Mouse (Mus musculus): ENCODE data around the gene Faxc. TPM values are rescaled to one million over a fixed set of nuclear protein-coding genes. Genes with fewer than 3 reads are reported as not detected.

The Faxc gene
- polyA plus RNA-seq, 1 experiment from 2014 or later, result 0.47 TPM

DNA sequence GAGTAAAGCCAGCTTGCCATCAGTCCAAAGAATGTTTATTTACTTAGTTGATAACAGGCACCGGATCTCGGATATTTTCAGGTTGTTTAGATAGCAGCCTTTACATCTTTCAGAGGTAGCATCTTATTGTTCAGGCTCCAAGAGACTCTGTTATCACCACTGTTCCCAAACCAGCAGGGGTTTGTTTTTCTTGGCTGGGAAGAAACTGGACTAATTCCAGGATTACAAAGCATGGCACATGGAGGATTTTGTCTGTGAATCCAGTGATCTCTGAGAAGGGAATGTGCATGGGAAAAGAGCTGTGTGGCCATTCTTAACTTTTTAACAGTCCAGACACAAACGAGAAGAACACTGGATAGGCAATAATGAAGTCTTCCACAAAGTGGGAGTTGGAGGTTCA is 43.0 kb downstream of the Faxc start:
- DNase-seq (ENCODE audit: low spot score) (no peak), ATAC-seq (no peak)
- no peak overlapping the region for H3K4me2 ChIP-seq (replicated peaks; ENCODE audit: low read depth, low read length)
- H3K27me3 ChIP-seq (replicated peaks; ENCODE audit: insufficient read depth, low read length), result no peaks in the 10 kb centered on the region
- 23% methylated on average over 3 of the region's 3 CpGs for WGBS
- TF ChIP-seq EP300 (IDR thresholded peaks at IDR 0.05) (no peak), CTCF (IDR thresholded peaks at IDR 0.05) (no peak)
- H3K4me3 ChIP-seq (ENCODE audit: low read depth, low read length), result no peak overlapping the region
- no peaks in the 10 kb centered on the region for H3K36me3 ChIP-seq (ENCODE audit: insufficient read depth, low read length)
- no peaks in the 10 kb centered on the region for H3K9me3 ChIP-seq (ENCODE audit: low read length)
- H3K4me1 ChIP-seq (ENCODE audit: insufficient read depth, low read depth, low read length), result no peaks in the 10 kb centered on the region
- H3K27ac ChIP-seq (ENCODE audit: low read length), result no peak overlapping the region
- H3K9ac ChIP-seq (replicated peaks; ENCODE audit: low read depth), result no peak overlapping the region

DNA sequence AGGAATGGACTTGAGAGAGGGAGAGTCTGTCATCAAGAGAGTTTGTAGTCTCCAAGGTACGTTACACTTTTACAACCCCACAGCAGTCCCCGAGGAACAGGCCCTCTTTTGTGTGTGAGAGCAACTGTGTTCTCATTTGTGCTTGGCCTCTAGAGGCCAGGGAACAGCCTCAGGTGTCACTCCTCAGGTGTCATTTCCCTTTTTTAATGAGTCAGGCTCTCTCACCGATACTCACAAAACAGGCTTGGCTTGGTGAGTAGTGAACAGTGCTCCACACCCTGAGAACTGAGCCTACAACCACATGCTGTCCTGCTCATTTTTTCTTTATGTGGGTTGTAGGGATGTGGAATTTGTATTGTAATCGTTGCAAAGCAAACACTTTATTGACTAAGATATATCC is 49.3 kb downstream of the Faxc start:
- no peak overlapping the region for H3K27ac ChIP-seq (ENCODE audit: low read length)
- ATAC-seq (no peak), DNase-seq (ENCODE audit: low spot score) (no peak)
- TF ChIP-seq EP300 (IDR thresholded peaks at IDR 0.05), result no peak
- 69% methylated on average over 4 of the region's 4 CpGs for WGBS
- no peak overlapping the region for H3K9ac ChIP-seq (replicated peaks; ENCODE audit: low read depth)
- H3K4me1 ChIP-seq (ENCODE audit: insufficient read depth, low read depth, low read length), result no peaks in the 10 kb centered on the region
- H3K36me3 ChIP-seq (ENCODE audit: insufficient read depth, low read length), result no peaks in the 10 kb centered on the region
- no peak overlapping the region for H3K4me3 ChIP-seq (ENCODE audit: low read depth, low read length)
- H3K9me3 ChIP-seq (ENCODE audit: low read length), result no peaks in the 10 kb centered on the region
- no peak overlapping the region for H3K4me2 ChIP-seq (replicated peaks; ENCODE audit: low read depth, low read length)
- no peaks in the 10 kb centered on the region for H3K27me3 ChIP-seq (replicated peaks; ENCODE audit: insufficient read depth, low read length)

DNA sequence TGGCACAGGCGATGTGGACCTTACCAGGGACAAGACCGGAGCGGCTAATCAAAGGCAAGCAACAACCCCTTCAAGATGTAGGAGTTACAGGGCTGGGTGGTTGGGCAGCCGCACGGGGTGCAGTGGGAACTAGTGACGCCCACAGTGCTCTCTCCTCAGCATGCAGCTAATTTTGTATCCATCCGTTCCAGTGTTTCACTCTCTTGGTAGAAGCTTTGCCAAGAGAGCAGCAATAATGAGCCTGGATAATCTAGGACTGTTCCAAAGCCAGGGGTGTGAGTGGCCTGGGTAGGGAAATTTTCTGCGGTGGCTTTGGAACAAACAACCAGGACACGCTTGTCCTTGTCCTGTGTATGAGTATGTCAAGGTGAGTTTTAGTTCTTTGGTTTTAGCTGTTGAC is 51.3 kb downstream of the Faxc start:
- H3K27ac ChIP-seq (ENCODE audit: low read length), result no peak overlapping the region
- H3K4me1 ChIP-seq (ENCODE audit: insufficient read depth, low read depth, low read length), result no peaks in the 10 kb centered on the region
- DNase-seq (ENCODE audit: low spot score) (no peak), ATAC-seq (no peak)
- no peaks in the 10 kb centered on the region for H3K9me3 ChIP-seq (ENCODE audit: low read length)
- no peak overlapping the region for H3K4me3 ChIP-seq (ENCODE audit: low read depth, low read length)
- H3K4me2 ChIP-seq (replicated peaks; ENCODE audit: low read depth, low read length), result no peak overlapping the region
- H3K36me3 ChIP-seq (ENCODE audit: insufficient read depth, low read length), result no peaks in the 10 kb centered on the region
- 95% methylated on average over 9 of the region's 9 CpGs for WGBS
- no peak overlapping the region for H3K9ac ChIP-seq (replicated peaks; ENCODE audit: low read depth)
- TF ChIP-seq EP300 (IDR thresholded peaks at IDR 0.05) (no peak), CTCF (IDR thresholded peaks at IDR 0.05) (no peak)
- H3K27me3 ChIP-seq (replicated peaks; ENCODE audit: insufficient read depth, low read length), result no peaks in the 10 kb centered on the region

DNA sequence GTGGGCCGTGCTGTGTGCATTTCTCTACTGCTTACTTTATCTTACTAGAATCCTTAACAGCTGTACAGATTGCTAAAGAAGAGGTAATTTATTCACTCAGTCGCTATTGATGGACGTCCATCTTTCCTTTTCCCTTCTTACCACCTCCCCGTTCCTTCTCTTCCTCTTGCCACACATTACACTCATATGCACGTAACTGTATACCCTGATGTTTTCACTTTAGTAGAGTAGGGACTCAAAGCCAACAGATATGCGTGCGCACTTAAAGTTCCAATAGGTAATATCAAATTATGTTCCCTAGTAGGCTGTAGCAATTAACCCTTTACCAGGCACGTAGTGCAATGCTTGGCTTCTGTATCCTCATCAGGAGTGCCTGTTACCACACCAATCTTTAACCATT is 55.7 kb downstream of the Faxc start:
- no peaks in the 10 kb centered on the region for H3K9me3 ChIP-seq (ENCODE audit: low read length)
- H3K27me3 ChIP-seq (replicated peaks; ENCODE audit: insufficient read depth, low read length), result no peaks in the 10 kb centered on the region
- TF ChIP-seq CTCF (IDR thresholded peaks at IDR 0.05) (no peak), EP300 (IDR thresholded peaks at IDR 0.05) (no peak)
- H3K36me3 ChIP-seq (ENCODE audit: insufficient read depth, low read length), result no peaks in the 10 kb centered on the region
- no peak overlapping the region for H3K9ac ChIP-seq (replicated peaks; ENCODE audit: low read depth)
- no peaks in the 10 kb centered on the region for H3K4me1 ChIP-seq (ENCODE audit: insufficient read depth, low read depth, low read length)
- no peak overlapping the region for H3K4me3 ChIP-seq (ENCODE audit: low read depth, low read length)
- no peak for DNase-seq (ENCODE audit: low spot score)
- 78% methylated on average over 8 of the region's 8 CpGs for WGBS
- no peak overlapping the region for H3K27ac ChIP-seq (ENCODE audit: low read length)
- H3K4me2 ChIP-seq (replicated peaks; ENCODE audit: low read depth, low read length), result no peak overlapping the region
- no peak for ATAC-seq

DNA sequence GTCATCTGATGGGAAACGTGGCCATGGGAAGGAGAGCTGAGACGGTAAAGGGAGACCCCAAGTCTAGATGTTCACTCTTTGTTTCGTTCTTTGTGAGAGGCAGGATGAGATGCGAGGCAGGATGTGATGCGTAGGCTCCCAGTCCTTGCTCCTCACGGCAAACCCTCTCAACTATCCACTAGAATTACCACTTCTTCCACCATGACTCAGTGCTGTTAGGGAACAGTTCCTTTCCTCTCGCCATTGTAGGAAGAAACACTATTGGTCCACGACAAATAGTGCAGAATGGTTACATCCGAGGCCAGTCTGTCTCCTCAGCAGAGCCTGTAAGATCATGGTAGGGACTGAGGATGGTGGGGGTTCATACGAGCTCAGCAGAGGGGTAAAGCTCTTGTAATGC is 56.3 kb downstream of the Faxc start:
- H3K36me3 ChIP-seq (ENCODE audit: insufficient read depth, low read length), result no peaks in the 10 kb centered on the region
- 80% methylated on average over 10 of the region's 10 CpGs for WGBS
- no peak overlapping the region for H3K27ac ChIP-seq (ENCODE audit: low read length)
- DNase-seq (ENCODE audit: low spot score) (no peak), ATAC-seq (no peak)
- H3K4me1 ChIP-seq (ENCODE audit: insufficient read depth, low read depth, low read length), result no peaks in the 10 kb centered on the region
- no peak overlapping the region for H3K4me3 ChIP-seq (ENCODE audit: low read depth, low read length)
- H3K9me3 ChIP-seq (ENCODE audit: low read length), result no peaks in the 10 kb centered on the region
- TF ChIP-seq EP300 (IDR thresholded peaks at IDR 0.05) (no peak), CTCF (IDR thresholded peaks at IDR 0.05) (no peak)
- no peaks in the 10 kb centered on the region for H3K27me3 ChIP-seq (replicated peaks; ENCODE audit: insufficient read depth, low read length)
- H3K4me2 ChIP-seq (replicated peaks; ENCODE audit: low read depth, low read length), result no peak overlapping the region
- H3K9ac ChIP-seq (replicated peaks; ENCODE audit: low read depth), result no peak overlapping the region

DNA sequence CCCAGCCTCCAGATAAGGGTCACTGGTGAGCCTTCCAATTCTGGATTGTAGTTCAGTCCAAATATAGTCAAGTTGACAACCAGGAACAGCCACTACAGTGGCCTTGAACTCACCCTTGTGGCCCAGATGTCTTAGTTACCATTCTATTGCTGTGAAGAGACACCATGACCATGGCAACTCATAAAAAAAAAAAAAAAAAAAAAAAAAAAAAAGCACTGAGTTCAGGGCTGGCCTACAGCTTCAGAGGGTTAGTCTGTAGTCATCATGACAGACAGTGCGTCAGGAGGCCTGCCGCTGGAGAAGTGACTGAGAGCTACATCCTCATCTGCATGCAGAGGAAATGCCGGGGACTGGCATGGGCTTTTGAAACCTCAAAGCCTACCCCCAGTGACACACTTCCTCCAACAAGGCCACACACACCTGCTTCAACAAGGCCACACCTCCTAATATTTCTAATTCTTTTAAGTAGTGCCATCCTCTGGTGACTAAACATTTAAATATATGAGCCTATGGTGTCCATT is 58.5 kb downstream of the Faxc start:
- Histone ChIP-seq H3K9ac (replicated peaks; ENCODE audit: low read depth) (no peak overlapping the region), H3K27ac (ENCODE audit: low read length) (no peak overlapping the region), H3K36me3 (ENCODE audit: insufficient read depth, low read length) (no peaks in the 10 kb centered on the region), H3K9me3 (ENCODE audit: low read length) (no peaks in the 10 kb centered on the region), H3K4me2 (replicated peaks; ENCODE audit: low read depth, low read length) (no peak overlapping the region), H3K4me1 (ENCODE audit: insufficient read depth, low read depth, low read length) (no peaks in the 10 kb centered on the region), H3K27me3 (replicated peaks; ENCODE audit: insufficient read depth, low read length) (no peaks in the 10 kb centered on the region), H3K4me3 (ENCODE audit: low read depth, low read length) (no peak overlapping the region)
- 80% methylated on average over 3 of the region's 3 CpGs for WGBS
- DNase-seq (ENCODE audit: low spot score), result no peak
- TF ChIP-seq CTCF (IDR thresholded peaks at IDR 0.05), result no peak
- TF ChIP-seq EP300 (IDR thresholded peaks at IDR 0.05), result no peak
- no peak for ATAC-seq

All from lung, postnatal 0 days (tissue).